Mouse (Mus musculus): ENCODE results near the gene Atp9a. TPM values are rescaled to one million over a fixed set of nuclear protein-coding genes. Genes with fewer than 3 reads are reported as not detected.
"Not testable (repeated sequence)": the region's sequence is repeated elsewhere in the genome, so short reads cannot be mapped to it uniquely, and the experiment has no call there.

Atp9a gene
- polyA plus RNA-seq, 1 experiment from 2014 or later: 23.4 TPM

DNA sequence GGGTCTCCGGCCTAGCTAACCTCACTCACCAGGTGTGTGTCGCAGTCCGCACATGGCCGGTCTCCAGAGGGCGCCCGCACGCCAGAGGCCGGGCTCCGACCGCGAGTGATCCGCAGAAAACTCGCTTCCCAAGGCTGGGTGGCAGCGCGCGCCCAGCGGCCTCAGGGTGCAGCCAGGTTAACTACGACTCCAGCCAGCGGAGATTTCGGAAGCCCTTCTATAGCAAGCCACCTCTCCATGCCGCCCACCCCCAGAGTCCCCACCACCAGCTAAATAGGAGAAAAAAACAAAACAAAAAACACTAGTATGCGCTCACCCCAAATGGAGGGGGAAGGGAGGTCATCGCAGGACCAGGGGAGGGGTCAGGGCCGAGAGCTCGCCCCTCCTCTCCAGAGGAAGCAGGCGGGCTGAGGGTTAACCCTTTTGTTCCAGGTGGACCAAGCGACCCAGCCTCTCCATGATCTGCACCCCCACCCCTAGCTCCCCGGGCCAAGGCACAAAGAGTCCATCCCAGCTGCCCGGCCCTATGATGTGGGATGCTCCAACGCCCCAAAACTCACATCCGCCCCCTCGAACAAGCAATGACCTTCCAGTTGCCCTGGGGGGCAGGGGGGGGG is 23.0 kb upstream of the Atp9a start:
- peaks cover 26% of the 10 kb centered on the region for H3K4me1 ChIP-seq (replicated peaks)
- 0 out of 2 replicates have a peak overlapping the region, but pooled peaks have one; percentile 64 for H3K27ac ChIP-seq
- no peaks in the 10 kb centered on the region for H3K36me3 ChIP-seq
- under 1% methylated on average over 32 of the region's 32 CpGs for WGBS
- no peaks in the 10 kb centered on the region for H3K9me3 ChIP-seq
- H3K4me2 ChIP-seq (replicated peaks): peak overlapping the region; percentile 99
- peaks cover 38% of the 10 kb centered on the region for H3K27me3 ChIP-seq (replicated peaks)
- H3K4me3 ChIP-seq (replicated peaks): peak overlapping the region; percentile 63
- ATAC-seq: peak; percentile 57
- H3K9ac ChIP-seq: peak overlapping the region; percentile 56

- H3K9ac ChIP-seq: no peak overlapping the region
- H3K9me3 ChIP-seq: no peaks in the 10 kb centered on the region
- peaks cover 26% of the 10 kb centered on the region for H3K4me1 ChIP-seq (replicated peaks)
- 33% methylated on average over 9 of the region's 9 CpGs for WGBS
- H3K27ac ChIP-seq: no peak overlapping the region
- peak overlapping the region; percentile 99; the same call in 1 of the 2 replicates for H3K4me2 ChIP-seq (replicated peaks)
- no peak overlapping the region for H3K4me3 ChIP-seq (replicated peaks)
- ATAC-seq: no peak
- H3K27me3 ChIP-seq (replicated peaks): peaks cover 38% of the 10 kb centered on the region
- no peaks in the 10 kb centered on the region for H3K36me3 ChIP-seq
Observed at GRCm38 (mm10) chr2:168764460-168764867, 22.3 kb upstream of the Atp9a start.

GRCm38 (mm10) chr2:168763785-168764184 is 21.6 kb upstream of the Atp9a start:
- ATAC-seq: no peak
- Histone ChIP-seq H3K27me3 (replicated peaks) (peaks cover 38% of the 10 kb centered on the region), H3K4me2 (replicated peaks) (no peak overlapping the region), H3K9ac (no peak overlapping the region), H3K9me3 (no peaks in the 10 kb centered on the region), H3K4me3 (replicated peaks) (no peak overlapping the region), H3K4me1 (replicated peaks) (peaks cover 26% of the 10 kb centered on the region), H3K27ac (no peak overlapping the region), H3K36me3 (no peaks in the 10 kb centered on the region)
- 38% methylated on average over 7 of the region's 7 CpGs for WGBS

DNA sequence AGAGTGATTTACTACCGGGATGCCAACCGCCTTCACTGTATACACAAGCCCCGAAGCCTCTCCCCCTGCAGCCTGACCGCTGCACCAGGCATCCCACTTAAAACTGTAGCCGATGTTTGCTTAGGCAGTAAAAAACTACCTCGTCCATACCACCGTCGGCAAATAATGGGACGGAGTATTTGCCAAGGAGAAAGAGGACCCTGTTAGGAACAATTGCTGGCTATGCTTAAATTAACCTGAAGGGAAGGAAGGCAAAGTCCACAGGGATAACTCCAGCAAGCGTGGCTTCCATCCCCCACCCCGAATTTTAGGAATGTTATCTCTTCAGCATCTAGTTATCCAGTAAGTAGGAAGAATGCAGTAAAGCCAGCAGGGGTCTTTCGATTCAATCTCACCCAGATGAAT is 20.2 kb upstream of the Atp9a start:
- no peak overlapping the region for H3K4me3 ChIP-seq (replicated peaks)
- H3K36me3 ChIP-seq: no peaks in the 10 kb centered on the region
- peak overlapping the region; percentile 26 for H3K4me2 ChIP-seq (replicated peaks)
- H3K9me3 ChIP-seq: no peaks in the 10 kb centered on the region
- peaks cover 26% of the 10 kb centered on the region for H3K4me1 ChIP-seq (replicated peaks)
- H3K27ac ChIP-seq: no peak overlapping the region
- 7% methylated on average over 12 of the region's 12 CpGs for WGBS
- ATAC-seq: no peak
- peaks cover 28% of the 10 kb centered on the region for H3K27me3 ChIP-seq (replicated peaks)
- H3K9ac ChIP-seq: no peak overlapping the region

- Histone ChIP-seq H3K4me2 (replicated peaks) (peak overlapping the region; percentile 26; the same call in 1 of the 2 replicates), H3K4me3 (replicated peaks) (no peak overlapping the region), H3K27me3 (replicated peaks) (peaks cover 26% of the 10 kb centered on the region), H3K9me3 (no peaks in the 10 kb centered on the region), H3K36me3 (no peaks in the 10 kb centered on the region), H3K27ac (no peak overlapping the region), H3K9ac (no peak overlapping the region), H3K4me1 (replicated peaks) (peaks cover 25% of the 10 kb centered on the region)
- 15% methylated on average over 4 of the region's 4 CpGs for WGBS
- no peak for ATAC-seq
Observed at GRCm38 (mm10) chr2:168761954-168762353, 19.7 kb upstream of the Atp9a start.

DNA sequence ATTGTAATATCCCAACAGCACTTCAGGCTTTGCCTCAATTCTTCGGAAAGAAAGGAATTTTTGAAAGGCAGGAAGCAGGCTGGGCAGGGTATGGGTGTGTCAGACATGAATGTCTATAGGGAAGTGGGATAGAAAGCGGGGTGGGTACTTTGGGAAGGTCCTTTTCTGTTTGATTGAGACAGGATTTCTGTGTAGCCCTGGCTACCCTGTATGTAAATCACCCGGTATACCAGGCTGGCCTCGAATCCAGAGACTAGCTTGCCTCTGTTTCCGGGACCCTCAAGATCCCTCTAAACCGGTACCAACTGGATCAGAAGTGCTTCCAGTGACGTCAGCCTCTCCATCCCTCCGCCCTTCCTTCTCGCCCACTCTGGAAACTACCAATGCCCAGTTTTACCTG is 18.9 kb upstream of the Atp9a start:
- WGBS: 74% methylated on average over 9 of the region's 9 CpGs
- peaks cover 19% of the 10 kb centered on the region for H3K27me3 ChIP-seq (replicated peaks)

DNA sequence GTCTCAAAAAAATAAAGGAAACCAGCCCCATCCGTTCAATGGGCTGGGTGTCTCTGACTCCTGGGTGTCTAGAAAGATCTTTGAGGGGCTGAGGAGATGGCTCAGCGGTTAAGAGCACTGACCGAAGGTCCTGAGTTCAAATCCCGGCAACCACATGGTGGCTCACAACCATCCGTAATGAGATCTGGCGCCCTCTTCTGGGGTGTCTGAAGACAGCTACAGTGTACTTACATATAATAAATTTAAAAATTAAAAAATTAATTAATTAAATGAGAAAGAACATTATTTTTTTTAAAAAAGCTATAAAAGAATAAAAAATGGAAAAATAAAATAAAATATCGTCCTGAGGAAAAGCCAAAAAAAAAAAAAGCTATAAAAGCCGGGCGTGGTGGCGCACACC is 2.2 kb upstream of the Atp9a start:
- not testable (repeated sequence) for H3K4me3 ChIP-seq (replicated peaks); H3K9me3 ChIP-seq; H3K27me3 ChIP-seq (replicated peaks); H3K27ac ChIP-seq; H3K4me2 ChIP-seq (replicated peaks); ATAC-seq; H3K4me1 ChIP-seq (replicated peaks); H3K9ac ChIP-seq; H3K36me3 ChIP-seq
- WGBS: 85% methylated on average over 10 of the region's 10 CpGs

More for the DNA sequence above, 18.9 kb upstream of the Atp9a start:
- Histone ChIP-seq H3K4me1 (replicated peaks) (peaks cover 18% of the 10 kb centered on the region), H3K36me3 (no peaks in the 10 kb centered on the region), H3K27ac (no peak overlapping the region), H3K9me3 (no peaks in the 10 kb centered on the region), H3K9ac (no peak overlapping the region), H3K4me3 (replicated peaks) (no peak overlapping the region), H3K4me2 (replicated peaks) (no peak overlapping the region)
- no peak for ATAC-seq

GRCm38 (mm10) chr2:168742649-168743048 is 440 bp upstream of the Atp9a start:
- 20% methylated on average over 7 of the region's 7 CpGs for WGBS
- ATAC-seq: no peak
- H3K9me3 ChIP-seq: no peaks in the 10 kb centered on the region
- H3K27ac ChIP-seq: peak overlapping the region; percentile 76
- peak overlapping the region; percentile 92 for H3K4me2 ChIP-seq (replicated peaks)
- H3K9ac ChIP-seq: no peak overlapping the region
- peak overlapping the region; percentile 92; the same call in 1 of the 2 replicates for H3K4me3 ChIP-seq (replicated peaks)
- peaks cover 5% of the 10 kb centered on the region; the same call in 1 of the 2 replicates for H3K4me1 ChIP-seq (replicated peaks)
- H3K27me3 ChIP-seq (replicated peaks): no peaks in the 10 kb centered on the region
- H3K36me3 ChIP-seq: no peaks in the 10 kb centered on the region

GRCm38 (mm10) chr2:168741273-168742058 is 743 bp downstream of the Atp9a start:
- H3K27me3 ChIP-seq (replicated peaks): no peaks in the 10 kb centered on the region
- peak overlapping the region; percentile 81 for H3K27ac ChIP-seq
- H3K4me3 ChIP-seq (replicated peaks): peak overlapping the region; percentile 92
- ATAC-seq: peak; percentile 96
- peak overlapping the region; percentile 92 for H3K4me2 ChIP-seq (replicated peaks)
- no peaks in the 10 kb centered on the region for H3K9me3 ChIP-seq
- H3K36me3 ChIP-seq: no peaks in the 10 kb centered on the region
- WGBS: under 1% methylated on average over 68 of the region's 108 CpGs
- H3K4me1 ChIP-seq (replicated peaks): peaks cover 5% of the 10 kb centered on the region; the same call in 1 of the 2 replicates
- H3K9ac ChIP-seq: peak overlapping the region; percentile 67

GRCm38 (mm10) chr2:168740496-168740895 is 1.7 kb downstream of the Atp9a start:
- no peak for ATAC-seq
- H3K36me3 ChIP-seq: no peaks in the 10 kb centered on the region
- no peaks in the 10 kb centered on the region for H3K9me3 ChIP-seq
- WGBS: 86% methylated on average over 10 of the region's 10 CpGs
- H3K4me1 ChIP-seq (replicated peaks): peaks cover 5% of the 10 kb centered on the region; the same call in 1 of the 2 replicates
- H3K9ac ChIP-seq: no peak overlapping the region
- peak overlapping the region; percentile 81; the same call in 1 of the 2 replicates for H3K27ac ChIP-seq
- H3K4me2 ChIP-seq (replicated peaks): peak overlapping the region; percentile 92
- H3K4me3 ChIP-seq (replicated peaks): peak overlapping the region; percentile 92; the same call in 1 of the 2 replicates
- no peaks in the 10 kb centered on the region for H3K27me3 ChIP-seq (replicated peaks)

- H3K9ac ChIP-seq: no peak overlapping the region
- H3K4me3 ChIP-seq (replicated peaks): no peak overlapping the region
- no peak overlapping the region for H3K27ac ChIP-seq
- 96% methylated on average over 1 of the region's 1 CpGs for WGBS
- H3K27me3 ChIP-seq (replicated peaks): no peaks in the 10 kb centered on the region
- no peaks in the 10 kb centered on the region for H3K9me3 ChIP-seq
- no peak overlapping the region for H3K4me2 ChIP-seq (replicated peaks)
- H3K36me3 ChIP-seq: no peaks in the 10 kb centered on the region
- peaks cover 10% of the 10 kb centered on the region; the same call in 1 of the 2 replicates for H3K4me1 ChIP-seq (replicated peaks)
- no peak for ATAC-seq
Observed at GRCm38 (mm10) chr2:168738854-168739253, 3.4 kb downstream of the Atp9a start.

GRCm38 (mm10) chr2:168737878-168738277 is 4.3 kb downstream of the Atp9a start:
- ATAC-seq: no peak
- no peak overlapping the region for H3K27ac ChIP-seq
- peaks cover 13% of the 10 kb centered on the region; the same call in 1 of the 2 replicates for H3K4me1 ChIP-seq (replicated peaks)
- no peak overlapping the region for H3K9ac ChIP-seq
- no peak overlapping the region for H3K4me3 ChIP-seq (replicated peaks)
- H3K4me2 ChIP-seq (replicated peaks): no peak overlapping the region
- H3K9me3 ChIP-seq: no peaks in the 10 kb centered on the region
- 85% methylated on average over 10 of the region's 10 CpGs for WGBS
- H3K36me3 ChIP-seq: no peaks in the 10 kb centered on the region
- H3K27me3 ChIP-seq (replicated peaks): no peaks in the 10 kb centered on the region

Data from intestine, embryonic 15.5 days (tissue).